Mouse (Mus musculus) bone marrow macrophage, adult 2 months (primary cell): ENCODE results near the gene Ctnnd2.

ENCODE experiments used
- CTCF ChIP-seq: IDR thresholded peaks from 2 replicates; pipeline ENCODE4 v1.5.1; 2012; ENCODE audit warnings: low read depth, mild to moderate bottlenecking, low read length, moderate library complexity
- POLR2A ChIP-seq: IDR thresholded peaks from 2 replicates; pipeline ENCODE4 v1.6.1; 2012; ENCODE audit warnings: mild to moderate bottlenecking, low read depth, low read length, borderline replicate concordance

GRCm38 (mm10) chr15:30333336-30334310 is 161.2 kb downstream of the Ctnnd2 start:
- no peak for TF ChIP-seq POLR2A
- no peak for TF ChIP-seq CTCF
